Mouse (Mus musculus) urinary bladder, postnatal 4 days (tissue): ENCODE measurements around the gene Wdr72.

Experiments
- DNase-seq, 2 experiments: peaks; one replicate each; pipeline ENCODE4 v3.0.0; 2021 to 2022; ENCODE audit warnings: low spot score in 2 of 2

The Wdr72 gene

DNA sequence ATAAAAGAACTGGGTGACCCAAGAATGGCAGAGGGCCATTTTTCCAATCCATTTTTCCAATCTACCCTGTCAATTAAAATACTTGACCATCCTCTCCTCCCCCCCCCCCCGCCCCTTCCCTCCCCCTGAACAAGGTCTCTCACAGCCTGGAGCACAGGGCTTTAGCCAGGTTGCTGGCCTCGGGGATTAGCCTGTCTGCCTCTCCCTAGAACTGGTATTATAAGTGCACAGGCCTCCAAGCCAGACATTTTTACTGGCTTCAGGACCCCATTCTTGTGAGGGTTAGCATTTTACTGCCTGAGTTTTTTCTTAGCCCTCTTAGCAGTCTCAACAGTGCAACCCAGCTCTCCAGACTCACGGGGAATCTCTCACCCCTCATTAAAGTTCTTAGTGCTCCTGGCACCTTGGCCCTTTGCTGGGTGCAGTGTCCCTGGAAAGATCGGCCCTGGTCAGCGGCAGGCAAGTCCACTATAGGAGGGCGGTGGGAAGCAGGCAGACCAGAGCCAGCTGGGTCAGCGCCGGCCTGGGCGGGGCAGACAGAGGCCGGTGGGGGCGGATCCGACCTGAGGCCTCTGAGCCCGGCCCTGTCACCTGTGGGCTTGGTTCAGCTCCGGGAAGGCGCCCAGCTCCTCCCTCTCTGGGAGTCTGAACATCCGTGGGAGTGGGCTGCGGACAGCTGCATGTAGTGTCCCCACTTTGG is at the start of gene Wdr72:
Gene Wdr72 (plus strand): TSS at position 596 of the 700 bp plus-strand sequence.
- DNase-seq = peak in 1 of 2 experiments; percentile 18

DNA sequence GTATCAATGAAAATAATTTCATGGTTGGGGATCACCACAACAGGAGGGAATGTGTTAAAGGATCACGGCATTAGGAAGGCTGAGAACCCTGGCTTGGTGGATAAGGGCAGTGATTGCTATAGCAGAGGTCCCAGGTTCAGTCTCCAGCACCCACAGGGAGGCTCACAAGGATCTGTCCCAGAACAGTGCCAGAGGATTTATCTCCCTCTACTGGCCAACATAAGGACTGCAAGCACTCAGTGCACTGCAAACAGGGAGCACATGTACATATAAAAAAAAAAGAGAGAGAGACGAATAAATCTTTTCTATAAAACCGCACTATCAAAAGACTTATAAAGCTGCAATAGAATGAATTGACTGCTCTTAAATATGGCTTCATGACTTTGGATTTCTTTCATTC is 43.9 kb upstream of the Wdr72 start:
- no peak for DNase-seq

DNA sequence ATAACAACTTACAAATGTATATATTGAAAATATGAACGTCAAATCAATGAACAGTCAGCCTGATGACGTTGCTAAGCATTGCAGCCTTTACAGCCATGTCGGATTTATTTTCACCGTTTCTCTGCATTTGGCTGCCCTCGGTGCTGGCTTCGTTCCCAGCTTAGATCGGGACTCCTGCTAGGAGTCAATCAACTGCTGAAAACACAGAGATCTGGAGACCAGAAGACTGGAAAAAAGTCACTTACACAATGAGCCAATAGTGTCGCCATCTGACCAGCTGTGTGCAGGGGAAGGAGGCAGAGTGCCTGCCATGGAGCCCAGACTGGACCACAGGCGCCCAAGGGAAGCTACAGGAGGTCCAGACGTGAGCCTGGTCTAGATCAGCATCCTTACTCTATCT is 43.4 kb upstream of the Wdr72 start:
- no peak for DNase-seq

DNA sequence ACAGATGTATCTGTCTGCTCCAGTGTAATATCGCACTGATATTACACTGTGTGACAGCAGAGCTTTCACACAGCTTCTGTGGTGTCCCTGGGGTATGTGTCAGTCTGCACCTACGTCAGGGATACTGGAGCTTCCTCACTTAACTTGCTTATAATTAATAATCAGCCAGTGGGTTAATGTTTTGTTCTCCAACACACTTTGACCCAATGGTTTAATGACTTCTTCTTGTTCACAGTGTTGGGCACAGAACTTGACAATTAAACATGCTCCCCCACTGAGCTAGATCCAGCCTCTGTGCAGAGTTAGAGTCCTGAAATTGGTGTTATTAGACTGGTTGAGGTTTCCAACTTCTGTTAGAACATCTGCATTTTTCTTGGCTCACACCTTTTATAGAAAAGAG is 34.2 kb upstream of the Wdr72 start:
- DNase-seq = no peak

DNA sequence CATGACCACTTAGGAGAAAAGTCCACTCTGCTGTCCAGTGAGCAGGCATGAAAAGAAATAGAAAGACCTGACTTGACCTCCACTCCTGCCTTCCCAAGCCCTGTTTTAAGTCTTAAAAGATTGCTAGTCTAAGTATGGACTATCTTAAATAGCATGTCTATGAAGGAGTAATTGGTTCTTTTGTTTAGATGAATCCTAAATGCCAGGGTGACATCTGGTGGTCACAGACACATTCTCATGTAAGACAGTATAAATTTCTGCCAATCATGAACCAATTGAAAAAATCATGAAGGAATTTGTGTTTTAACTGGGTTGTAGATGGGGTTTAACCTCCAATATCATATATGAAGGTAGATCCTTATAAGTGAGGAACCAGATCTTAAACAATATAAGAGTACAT is 31.7 kb upstream of the Wdr72 start:
- no peak for DNase-seq

DNA sequence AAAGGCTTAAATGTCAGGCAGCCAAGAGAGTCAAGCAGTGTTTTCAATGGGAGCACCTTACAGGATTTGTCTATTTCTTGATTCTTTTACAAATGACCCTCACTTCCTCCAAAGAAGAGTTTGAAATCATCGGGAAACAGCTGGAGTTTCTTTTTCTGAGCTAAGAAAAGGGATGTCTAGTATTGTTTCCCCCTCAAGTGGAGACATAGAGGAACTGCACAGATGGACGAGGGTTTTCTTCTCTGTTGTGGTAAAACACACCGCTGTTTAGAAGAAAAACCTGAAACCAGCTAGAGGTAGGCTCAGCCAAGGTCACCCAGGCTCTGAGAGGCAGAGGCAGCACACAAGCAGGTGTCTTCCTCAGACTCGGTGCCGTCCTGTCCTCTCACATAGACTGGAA is 29.9 kb upstream of the Wdr72 start:
- DNase-seq = no peak

DNA sequence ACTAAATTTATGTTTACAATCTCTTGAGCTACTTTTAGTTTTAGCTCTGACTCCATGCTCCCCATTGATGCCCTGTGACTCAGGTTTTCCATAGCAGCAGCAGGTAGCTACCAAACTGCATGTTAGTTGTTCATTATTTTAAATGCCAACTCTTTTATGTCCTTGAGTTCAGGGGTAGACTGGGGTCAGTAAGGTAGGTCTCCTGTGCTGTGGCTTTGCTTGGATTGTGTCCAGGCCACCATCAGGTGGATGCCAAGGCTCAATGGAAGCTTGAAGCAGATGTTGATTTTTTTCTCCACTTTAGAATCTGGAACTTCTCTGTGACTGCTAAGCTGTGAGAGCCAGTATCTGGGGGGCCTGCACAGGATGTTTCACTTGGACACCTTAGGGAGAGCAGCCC is 8.6 kb upstream of the Wdr72 start:
- DNase-seq = no peak

DNA sequence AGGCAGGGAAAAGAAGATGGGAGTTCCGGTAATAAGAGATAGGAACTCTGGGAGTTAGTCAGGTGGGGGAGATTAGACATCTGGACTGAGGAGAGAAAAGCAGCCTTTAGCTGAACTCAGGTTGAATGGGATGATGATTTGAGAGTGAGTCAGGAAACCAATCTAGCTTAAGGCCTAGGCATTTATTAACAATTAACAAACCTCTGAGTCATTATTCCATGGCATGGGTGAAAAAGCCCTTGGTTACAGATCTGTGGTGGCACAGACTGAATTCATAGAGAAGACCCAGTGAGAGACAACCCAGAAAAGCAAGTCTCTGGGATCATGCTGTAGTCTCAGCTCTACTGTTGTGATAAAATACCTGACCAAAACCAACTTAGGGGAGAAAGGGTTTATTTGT is 7.5 kb upstream of the Wdr72 start:
- no peak for DNase-seq

DNA sequence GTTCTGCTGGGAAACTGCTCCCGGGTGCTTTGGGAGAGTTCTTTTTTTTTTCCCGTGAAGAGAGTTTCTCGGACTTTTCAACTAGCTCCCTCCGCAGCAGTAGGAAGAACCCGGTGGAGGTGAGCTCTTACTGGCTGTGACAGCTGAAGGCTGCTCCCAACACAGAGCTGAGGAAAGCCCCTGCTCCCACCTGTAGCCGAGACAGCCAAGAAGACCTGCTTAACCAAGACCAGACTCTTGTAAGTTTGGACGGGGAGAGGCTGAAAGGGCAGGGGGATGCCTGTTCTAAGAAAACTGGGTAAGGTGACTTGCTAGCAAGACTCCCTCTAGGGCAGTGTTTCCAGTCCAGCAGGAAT is 283 bp downstream of the Wdr72 start:
- no peak for DNase-seq

DNA sequence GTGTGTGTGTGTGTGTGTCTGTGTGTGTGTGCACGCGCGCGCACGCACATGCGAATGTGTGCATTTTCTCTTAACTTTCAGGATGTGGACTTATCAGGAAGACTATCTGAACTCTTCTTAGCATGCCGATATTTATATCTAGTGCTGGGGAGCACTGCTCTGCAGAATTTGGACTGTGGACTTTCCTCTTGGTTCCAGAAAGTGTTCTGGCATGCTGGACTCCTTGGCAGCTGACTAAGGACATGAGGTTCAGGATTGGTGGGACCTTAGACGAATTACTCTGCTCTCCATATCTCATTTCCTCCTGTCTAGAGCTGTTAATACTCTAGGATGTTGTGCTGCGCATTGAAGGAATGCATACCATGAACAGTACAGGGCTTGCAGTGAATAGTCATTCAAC is 2.4 kb downstream of the Wdr72 start:
- DNase-seq = no peak

DNA sequence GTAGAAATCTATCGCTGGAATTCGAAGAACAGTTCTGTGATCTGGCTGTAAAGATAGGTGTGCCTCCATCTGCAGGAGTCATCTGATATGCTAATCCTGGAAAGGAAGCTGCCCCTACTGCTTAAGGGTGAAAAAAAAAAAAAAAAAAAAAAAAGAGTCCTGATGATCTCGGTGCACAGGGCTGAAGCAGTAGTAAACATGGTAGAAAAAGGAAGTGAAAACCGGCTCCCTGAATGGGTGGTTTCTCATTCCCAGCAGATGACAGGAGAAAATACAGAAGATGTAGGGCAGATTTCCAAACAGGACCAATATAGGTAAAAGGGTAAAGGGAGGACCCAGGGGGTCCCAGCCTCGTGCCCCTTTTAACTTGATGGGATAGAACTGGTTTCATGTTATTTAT is 16.1 kb downstream of the Wdr72 start:
- DNase-seq = no peak

DNA sequence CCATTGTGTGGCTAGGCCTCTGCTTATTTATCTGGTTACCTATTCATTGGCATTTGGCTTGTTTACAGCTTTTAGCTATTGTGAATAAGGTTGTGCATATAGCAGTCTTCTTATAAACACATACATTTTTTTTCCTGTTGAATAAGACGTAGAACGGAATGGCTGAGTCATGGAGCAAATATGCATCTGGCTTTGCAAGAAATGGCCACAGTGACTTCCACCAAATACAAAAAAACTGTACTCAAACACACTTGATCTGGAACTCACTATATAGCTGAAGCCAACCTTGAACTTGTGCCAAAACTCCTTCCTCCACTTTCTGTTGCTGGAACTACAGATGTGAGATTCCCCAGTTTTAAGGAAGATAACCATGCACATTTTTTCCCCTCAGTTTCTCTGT is 23.9 kb downstream of the Wdr72 start:
- no peak for DNase-seq

DNA sequence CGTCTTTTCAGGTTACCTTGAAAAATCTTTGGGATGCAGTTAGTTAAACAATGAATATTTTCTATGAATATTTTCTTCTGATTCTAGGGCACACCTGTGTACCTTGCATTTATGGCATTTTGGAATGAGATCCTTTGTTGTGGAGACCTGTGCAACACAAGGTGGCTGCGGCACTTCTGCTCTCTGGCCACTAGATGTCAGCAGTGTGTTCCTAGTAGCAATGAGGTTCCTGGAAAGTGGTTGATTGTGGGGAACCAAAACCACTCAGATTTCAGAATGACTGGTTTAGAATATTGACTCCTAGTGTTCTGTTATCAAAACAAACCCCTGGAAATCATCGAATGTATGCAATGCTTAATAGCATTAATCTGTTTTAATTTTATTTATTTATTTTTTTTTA is 31.7 kb downstream of the Wdr72 start:
- DNase-seq = peak in 1 of 2 experiments; percentile 69

DNA sequence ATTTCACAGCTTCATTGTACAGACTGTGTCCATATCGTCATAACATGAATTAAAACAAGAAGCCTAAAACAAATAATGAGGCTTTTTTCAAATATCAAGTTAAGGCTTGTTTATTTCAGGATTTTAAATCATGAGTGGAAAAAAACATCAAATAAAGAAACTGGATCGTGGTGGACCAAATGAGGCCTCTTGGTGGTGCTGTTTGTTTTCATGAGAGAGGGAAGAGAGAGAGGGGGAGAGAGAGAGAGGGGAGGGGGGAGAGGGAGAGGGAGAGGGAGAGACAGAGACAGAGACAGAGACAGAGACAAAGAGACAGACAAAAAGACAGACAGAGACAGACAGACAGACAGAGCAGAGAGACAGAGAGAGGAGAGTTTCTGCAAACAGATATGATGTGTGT is 32.5 kb downstream of the Wdr72 start:
- DNase-seq = no peak

DNA sequence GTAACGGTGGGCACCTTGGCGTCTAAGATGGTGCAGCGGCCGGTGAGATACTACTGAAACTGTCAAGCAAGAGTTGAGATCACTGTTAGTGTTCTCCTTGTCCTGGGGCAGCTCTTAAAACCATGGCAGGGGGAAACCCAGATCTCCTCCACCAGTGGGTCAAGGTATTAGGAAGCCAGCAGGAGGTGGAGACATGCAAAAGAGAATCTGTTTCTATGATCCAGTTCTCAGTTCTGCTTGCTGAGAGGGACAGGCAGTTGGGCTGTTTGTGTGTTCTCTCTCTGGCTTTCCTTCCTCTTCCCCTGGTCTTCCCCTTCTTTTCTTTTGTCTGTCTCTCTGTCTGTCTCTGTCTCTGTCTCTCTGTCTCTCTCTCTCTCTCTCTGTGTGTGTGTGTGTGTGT is 35.0 kb downstream of the Wdr72 start:
- no peak for DNase-seq

DNA sequence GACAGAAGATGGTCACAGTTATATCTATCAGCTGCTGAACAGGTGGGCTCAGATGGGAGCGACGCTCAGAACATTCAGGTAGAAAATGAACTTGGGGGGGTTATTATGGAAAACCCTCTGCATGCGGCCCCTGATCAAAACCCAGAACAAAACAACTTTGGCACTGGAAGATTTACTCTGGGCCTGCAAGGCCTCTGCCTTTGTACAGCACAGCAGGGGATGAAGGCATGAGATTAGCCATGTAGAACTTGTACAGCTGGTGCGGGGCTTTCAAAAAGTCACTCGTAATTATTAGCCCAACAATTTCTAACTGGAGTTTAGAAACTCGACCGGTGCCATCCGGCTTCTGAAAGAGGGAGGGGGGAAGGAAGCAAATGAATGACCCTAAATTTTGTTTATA is 38.1 kb downstream of the Wdr72 start:
- no peak for DNase-seq

DNA sequence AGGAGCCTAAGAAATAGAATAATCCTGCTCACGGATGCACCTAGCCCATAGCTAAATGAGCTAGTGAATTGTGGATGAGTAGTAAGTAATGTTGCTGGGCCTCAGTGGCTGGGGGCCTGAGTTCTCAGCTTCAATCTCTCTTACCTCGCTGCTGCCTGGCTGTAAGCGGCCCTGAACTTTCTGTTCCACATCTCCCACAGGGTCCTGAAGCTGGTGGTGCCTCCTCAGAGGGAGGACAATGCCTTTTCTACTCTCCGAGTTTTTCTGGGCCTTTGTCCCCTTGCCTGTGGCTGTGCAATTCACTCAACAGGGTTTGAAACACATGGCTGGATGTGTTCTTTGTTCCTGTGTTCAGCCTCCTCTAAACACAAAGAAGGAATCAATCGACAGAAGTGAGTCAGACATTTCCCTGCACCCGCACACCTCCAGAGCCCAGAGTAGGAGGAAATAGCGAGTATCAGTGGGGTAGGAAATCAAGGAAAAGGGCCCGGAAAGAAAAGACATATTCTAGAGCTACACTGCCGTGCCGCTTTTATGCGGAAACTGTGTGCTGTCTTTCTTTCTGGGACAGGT is 50.3 kb downstream of the Wdr72 start:
- no peak for DNase-seq

DNA sequence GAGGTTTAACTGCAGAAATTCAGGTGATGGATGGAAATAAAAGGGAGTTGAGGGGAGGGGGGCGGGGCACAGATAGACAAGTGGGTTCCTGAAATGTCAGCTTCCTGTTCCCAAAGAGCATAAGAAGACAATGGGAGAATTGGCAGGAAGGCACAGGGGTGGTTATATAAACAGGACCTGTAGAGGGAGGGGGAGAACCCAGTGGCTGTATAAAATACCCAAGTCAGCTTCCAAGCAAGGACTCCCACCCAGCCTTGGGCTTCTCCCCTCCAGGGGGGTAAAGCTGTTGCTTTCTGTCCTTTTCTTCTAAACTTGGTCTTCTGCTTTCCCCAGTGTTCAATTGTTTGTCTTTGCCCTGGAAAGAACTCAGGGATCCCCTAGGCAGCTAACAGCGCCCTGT is 55.5 kb downstream of the Wdr72 start:
- DNase-seq = no peak

DNA sequence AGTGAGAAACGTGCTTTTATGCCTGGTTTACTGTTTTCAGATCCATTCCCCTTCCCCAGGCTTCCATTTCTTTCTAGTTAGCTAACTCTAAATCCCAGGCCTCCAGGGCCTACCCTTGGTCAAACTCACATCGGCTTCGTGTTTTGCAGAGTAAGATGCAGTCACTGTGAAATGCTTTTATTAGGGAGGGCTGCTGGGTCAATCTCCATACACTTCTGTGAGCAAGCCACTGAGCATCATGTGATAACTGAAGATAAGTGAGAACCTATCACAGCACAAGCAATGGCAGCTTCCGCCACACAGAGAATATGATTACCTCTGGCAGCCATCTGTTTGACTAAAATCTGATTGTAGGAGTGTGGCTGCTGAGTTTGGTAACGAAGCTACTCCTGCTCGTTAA is 59.7 kb downstream of the Wdr72 start:
- no peak for DNase-seq

DNA sequence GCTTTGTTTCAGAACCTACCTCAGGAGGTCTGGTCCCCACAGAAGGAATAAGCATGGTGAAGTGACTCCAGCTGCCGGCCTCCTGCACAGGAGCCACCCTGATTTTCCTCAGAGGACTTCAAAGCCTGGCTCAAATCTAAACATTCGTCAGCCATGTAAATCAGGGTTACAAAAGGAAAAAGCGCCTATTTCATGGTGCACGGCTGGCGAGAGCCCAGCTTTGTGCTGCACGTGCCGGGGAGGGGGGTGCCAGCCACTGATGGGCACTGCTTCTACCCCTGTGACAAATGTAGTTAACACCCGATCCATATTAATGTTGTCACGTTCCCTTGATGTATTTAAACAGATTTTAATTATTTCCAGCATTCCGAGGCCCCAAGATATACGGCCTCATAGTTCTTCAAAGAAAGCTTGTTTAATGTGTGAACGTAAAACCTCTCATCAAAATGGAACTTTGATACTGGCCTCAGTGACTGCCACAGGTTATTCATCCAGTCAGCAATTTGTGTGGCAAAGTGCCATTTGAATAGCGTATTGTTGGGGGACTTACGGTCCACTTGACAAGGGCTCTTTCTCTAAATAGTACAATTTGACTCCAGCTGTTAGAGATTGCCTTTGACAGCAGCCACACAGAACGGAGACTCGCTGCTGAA is 76.7 kb downstream of the Wdr72 start:
- DNase-seq = no peak

DNA sequence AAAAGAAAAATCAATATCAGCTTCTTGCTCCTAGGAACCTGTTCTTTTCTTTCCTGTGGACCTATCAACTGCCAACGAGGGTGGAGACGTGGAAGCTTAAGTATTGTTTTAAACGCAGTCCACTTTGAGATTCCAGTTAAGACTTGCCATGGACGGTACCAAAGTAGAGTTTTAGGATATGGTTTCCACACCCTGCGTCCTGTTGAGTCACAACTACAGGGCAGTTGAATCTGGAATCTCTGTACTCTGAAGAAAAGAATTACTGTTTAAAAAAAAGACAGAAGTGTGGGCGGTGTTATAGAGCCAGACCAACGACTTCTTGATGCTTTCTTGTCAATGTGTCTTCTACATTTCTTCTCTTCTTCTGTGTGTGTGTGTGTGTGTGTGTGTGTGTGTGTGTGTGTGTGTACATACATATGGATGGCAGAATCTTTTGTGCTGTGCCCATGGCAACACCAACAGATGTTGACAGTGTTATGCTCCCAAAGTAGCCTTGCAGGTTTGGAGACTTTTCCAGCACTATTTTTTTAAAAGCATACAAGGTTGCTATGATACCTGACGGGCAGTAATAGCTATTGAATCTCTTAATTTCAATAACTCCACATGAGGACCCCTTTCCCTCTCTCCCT is 77.4 kb downstream of the Wdr72 start:
- DNase-seq = no peak

DNA sequence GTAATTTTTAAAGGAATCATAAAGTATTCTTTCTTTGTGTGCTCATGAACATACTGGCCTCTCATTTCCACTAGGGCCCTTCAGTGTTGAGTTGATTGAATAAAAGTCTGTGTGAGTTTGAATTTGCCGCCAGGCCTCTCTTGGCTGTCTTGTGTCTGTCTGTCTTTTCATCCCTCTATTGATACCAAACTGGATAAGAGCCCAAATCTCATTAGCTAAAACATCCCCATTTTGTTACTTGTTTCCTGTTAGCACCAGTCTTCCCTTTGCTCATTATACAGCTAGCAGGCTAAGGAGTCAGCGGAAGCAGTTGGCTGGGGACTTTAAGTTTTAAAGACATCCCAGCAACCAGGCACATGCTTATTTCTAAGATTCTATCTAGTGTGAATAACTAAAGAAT is 84.7 kb downstream of the Wdr72 start:
- DNase-seq = no peak

DNA sequence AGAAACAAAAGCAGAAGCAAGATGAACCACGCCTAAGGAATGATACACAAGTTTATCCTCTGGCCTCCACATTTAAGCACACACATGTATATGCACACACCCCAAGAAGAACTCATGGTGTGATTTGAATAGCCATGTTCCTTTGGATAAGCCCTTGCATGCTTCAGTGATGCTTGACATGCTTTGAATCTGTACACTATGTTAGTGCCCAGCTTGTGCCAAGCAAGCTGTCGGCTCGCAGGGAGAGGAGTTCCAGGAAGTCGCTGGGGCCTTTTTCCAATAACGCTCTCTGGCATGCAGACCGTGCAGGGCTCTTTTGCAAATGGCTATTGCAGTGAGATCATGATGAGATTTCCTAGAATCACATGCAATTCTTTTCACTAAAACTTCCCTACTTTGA is 118.1 kb downstream of the Wdr72 start:
- no peak for DNase-seq
